Mouse (Mus musculus): Measurements from ENCODE around the gene Hipk2.

The Hipk2 gene

GRCm38 (mm10) chr6:38833721-38834120 is 42.2 kb downstream of the Hipk2 start:
- in situ Hi-C loops (cut with MboI, MseI), result no loop called here

GRCm38 (mm10) chr6:38829452-38829851 is 46.5 kb downstream of the Hipk2 start:
- in situ Hi-C loops (cut with MboI, MseI), result no loop called here

- in situ Hi-C loops (cut with MboI, MseI), result no loop called here
Observed at GRCm38 (mm10) chr6:38828211-38828610, 47.8 kb downstream of the Hipk2 start.

- in situ Hi-C loops (cut with MboI, MseI), result no loop called here
Observed at GRCm38 (mm10) chr6:38827435-38827834, 48.5 kb downstream of the Hipk2 start.

- in situ Hi-C loops (cut with MboI, MseI), result no loop called here
Observed at GRCm38 (mm10) chr6:38826857-38827256, 49.1 kb downstream of the Hipk2 start.

GRCm38 (mm10) chr6:38825886-38826285 is 50.1 kb downstream of the Hipk2 start:
- in situ Hi-C loops (cut with MboI, MseI), result no loop called here

GRCm38 (mm10) chr6:38823827-38824226 is 52.1 kb downstream of the Hipk2 start:
- in situ Hi-C loops (cut with MboI, MseI), result no loop called here

- in situ Hi-C loops (cut with MboI, MseI), result no loop called here
Observed at GRCm38 (mm10) chr6:38823164-38823563, 52.8 kb downstream of the Hipk2 start.

GRCm38 (mm10) chr6:38821686-38822085 is 54.3 kb downstream of the Hipk2 start:
- in situ Hi-C loops (cut with MboI, MseI), result no loop called here

GRCm38 (mm10) chr6:38820862-38821261 is 55.1 kb downstream of the Hipk2 start:
- in situ Hi-C loops (cut with MboI, MseI), result no loop called here

- in situ Hi-C loops (cut with MboI, MseI), result no loop called here
Observed at GRCm38 (mm10) chr6:38816216-38816615, 59.7 kb downstream of the Hipk2 start.

GRCm38 (mm10) chr6:38815582-38815981 is 60.4 kb downstream of the Hipk2 start:
- in situ Hi-C loops (cut with MboI, MseI), result no loop called here

GRCm38 (mm10) chr6:38814690-38815089 is 61.3 kb downstream of the Hipk2 start:
- in situ Hi-C loops (cut with MboI, MseI), result no loop called here

- in situ Hi-C loops (cut with MboI, MseI), result no loop called here
Observed at GRCm38 (mm10) chr6:38811459-38812145, 64.4 kb downstream of the Hipk2 start.

- in situ Hi-C loops (cut with MboI, MseI), result no loop called here
Observed at GRCm38 (mm10) chr6:38810121-38810475, 65.9 kb downstream of the Hipk2 start.

GRCm38 (mm10) chr6:38809396-38810120 is 66.4 kb downstream of the Hipk2 start:
- in situ Hi-C loops (cut with MboI, MseI), result no loop called here

- in situ Hi-C loops (cut with MboI, MseI), result no loop called here
Observed at GRCm38 (mm10) chr6:38808317-38808716, 67.6 kb downstream of the Hipk2 start.

- in situ Hi-C loops (cut with MboI, MseI), result no loop called here
Observed at GRCm38 (mm10) chr6:38806963-38807445, 69.0 kb downstream of the Hipk2 start.

- in situ Hi-C loops (cut with MboI, MseI), result no loop called here
Observed at GRCm38 (mm10) chr6:38805612-38806011, 70.4 kb downstream of the Hipk2 start.

GRCm38 (mm10) chr6:38801252-38801651 is 74.7 kb downstream of the Hipk2 start:
- in situ Hi-C loops (cut with MboI, MseI), result no loop called here

- in situ Hi-C loops (cut with MboI, MseI), result loop anchor here (10.0 kb wide), 1 partner anchor 677 kb away; no protein-coding TSS in a partner anchor
Observed at GRCm38 (mm10) chr6:38797548-38797947, 78.4 kb downstream of the Hipk2 start.

- in situ Hi-C loops (cut with MboI, MseI), result loop anchor here (10.0 kb wide), 1 partner anchor 678 kb away; no protein-coding TSS in a partner anchor
Observed at GRCm38 (mm10) chr6:38796993-38797392, 79.0 kb downstream of the Hipk2 start.

GRCm38 (mm10) chr6:38796388-38796787 is 79.6 kb downstream of the Hipk2 start:
- in situ Hi-C loops (cut with MboI, MseI), result loop anchor here (10.0 kb wide), 1 partner anchor 678 kb away; no protein-coding TSS in a partner anchor

Data from T-helper 1 cell (primary cell).